Mouse (Mus musculus) stomach, embryonic 16.5 days (tissue): ENCODE measurements around the gene Lrrc8c. TPM values are rescaled to one million over a fixed set of nuclear protein-coding genes. Genes with fewer than 3 reads are reported as not detected.

ENCODE experiments used
- ATAC-seq: fragments of 200-750 bp; cut with Nextera tagmentation; 2 replicates; pipeline ENCODE4 v1.8.0; 2017; ENCODE audit warnings: moderate number of reproducible peaks, moderate TSS enrichment; ENCODE audit not compliant: insufficient read depth, low FRiP score
- H3K27ac ChIP-seq: fragments of 300-500 bp; sonication (generic); 2 replicates; pipeline ENCODE4 v1.5.1; 2014; ENCODE audit warnings: low read length
- H3K27me3 ChIP-seq: fragments of 300-500 bp; sonication (generic); 2 replicates; pipeline ENCODE4 v1.6.1; 2014; ENCODE audit warnings: low read length, control low read depth, mixed read lengths; ENCODE audit not compliant: control insufficient read depth, insufficient read depth
- H3K36me3 ChIP-seq: fragments of 300-500 bp; sonication (generic); 2 replicates; pipeline ENCODE4 v1.6.1; 2014; ENCODE audit warnings: low read length; ENCODE audit not compliant: control insufficient read depth, insufficient read depth
- H3K4me1 ChIP-seq: fragments of 300-500 bp; sonication (generic); 2 replicates; pipeline ENCODE4 v1.6.1; 2014; ENCODE audit warnings: low read length, control low read depth, mixed read lengths; ENCODE audit not compliant: control insufficient read depth, insufficient read depth
- H3K4me2 ChIP-seq: fragments of 300-500 bp; sonication (generic); 2 replicates; pipeline ENCODE4 v1.6.1; 2014; ENCODE audit warnings: low read depth, low read length, mixed read lengths
- H3K4me3 ChIP-seq: fragments of 300-500 bp; sonication (generic); replicated peaks from 2 replicates; pipeline ENCODE4 v1.5.1; 2014; ENCODE audit warnings: mild to moderate bottlenecking, low read length
- H3K9ac ChIP-seq: fragments of 300-500 bp; sonication (generic); 2 replicates; pipeline ENCODE4 v1.6.1; 2014; ENCODE audit warnings: low read length
- H3K9me3 ChIP-seq: fragments of 300-500 bp; sonication (generic); replicated peaks from 2 replicates; pipeline ENCODE4 v1.6.1; 2016; ENCODE audit warnings: low read length, control low read depth; ENCODE audit not compliant: control insufficient read depth
- WGBS: fragments of 180-500 bp; shearing (Covaris S2); extraction: QIAGEN DNeasy Blood & Tissue Kit; methylation state at CpG from one replicate; pipeline ENCODE4 v1.1.7; 2014; 5-methylcytosine and 5-hydroxymethylcytosine counted together
- polyA plus RNA-seq: library from polyadenylated mRNA; unstranded; fragments of >200 nt; fragmentation: Nextera tagmentation; extraction: Ambion mirVana; gene quantifications from 2 replicates; pipeline ENCODE4 v1.2.1, GENCODE M21; 2015

Lrrc8c gene
- polyA plus RNA-seq, 1 experiment from 2014 or later, result 14.8 TPM

GRCm38 (mm10) chr5:105536172-105536571 is 17.0 kb downstream of the Lrrc8c start:
- Histone ChIP-seq H3K4me1 (0 out of 2 replicates have a peak, but pooled peaks cover under 1% of the 10 kb centered on the region), H3K36me3 (no peaks in the 10 kb centered on the region), H3K9ac (no peak overlapping the region), H3K27ac (no peak overlapping the region), H3K4me2 (no peak overlapping the region), H3K27me3 (no peaks in the 10 kb centered on the region), H3K4me3 (no peak overlapping the region), H3K9me3 (no peaks in the 10 kb centered on the region)
- WGBS, result 87% methylated on average over 2 of the region's 2 CpGs
- ATAC-seq, result no peak

GRCm38 (mm10) chr5:105537101-105537723 is 18.0 kb downstream of the Lrrc8c start:
- Histone ChIP-seq H3K4me3 (no peak overlapping the region), H3K27me3 (no peaks in the 10 kb centered on the region), H3K4me1 (no peaks in the 10 kb centered on the region), H3K9ac (no peak overlapping the region), H3K27ac (no peak overlapping the region), H3K4me2 (no peak overlapping the region), H3K9me3 (no peaks in the 10 kb centered on the region), H3K36me3 (no peaks in the 10 kb centered on the region)
- WGBS, result 76% methylated on average over 11 of the region's 11 CpGs
- ATAC-seq, result no peak

DNA sequence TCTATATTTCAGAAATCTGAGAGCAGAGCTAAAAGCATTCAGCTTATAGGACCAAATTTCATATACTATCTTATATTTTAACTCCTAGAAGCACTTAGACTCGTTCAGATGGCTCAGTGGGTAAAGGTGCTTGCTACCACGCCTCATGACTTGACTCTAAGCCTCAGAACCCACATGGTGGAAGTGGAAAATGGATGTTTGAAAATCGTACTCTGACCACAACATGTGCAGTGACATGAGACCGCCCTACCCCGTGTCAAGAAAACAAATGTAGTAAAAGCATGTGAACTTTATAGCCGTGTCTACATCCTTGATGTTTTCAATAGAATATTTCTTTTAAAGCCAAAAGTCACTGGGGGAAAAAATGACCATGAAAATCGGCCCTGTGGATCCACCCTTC is 21.9 kb downstream of the Lrrc8c start:
- ATAC-seq, result no peak
- H3K27ac ChIP-seq, result no peak overlapping the region
- no peak overlapping the region for H3K4me3 ChIP-seq
- H3K36me3 ChIP-seq, result no peaks in the 10 kb centered on the region
- H3K9me3 ChIP-seq, result no peaks in the 10 kb centered on the region
- no peak overlapping the region for H3K4me2 ChIP-seq
- H3K9ac ChIP-seq, result no peak overlapping the region
- H3K27me3 ChIP-seq, result no peaks in the 10 kb centered on the region
- H3K4me1 ChIP-seq, result no peaks in the 10 kb centered on the region
- 91% methylated on average over 7 of the region's 7 CpGs for WGBS

DNA sequence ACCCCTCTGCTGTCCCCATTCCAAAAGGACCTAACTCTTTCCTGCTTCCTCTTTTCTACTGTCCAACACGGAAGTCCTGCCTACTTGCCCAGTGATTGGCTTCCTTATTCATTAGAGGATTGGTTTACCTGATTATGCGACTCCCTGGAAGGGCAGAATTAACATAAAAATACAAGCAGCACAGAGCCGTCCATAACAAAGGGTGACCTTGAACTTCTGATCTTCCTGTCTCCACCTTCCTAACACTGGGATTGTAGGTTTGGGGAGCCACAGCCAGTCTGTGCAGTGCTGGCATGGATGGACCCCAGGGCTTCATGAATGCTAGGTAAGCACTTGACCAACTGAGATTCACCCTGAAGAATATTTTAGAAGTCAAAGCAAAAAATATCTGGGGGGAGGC is 25.9 kb downstream of the Lrrc8c start:
- Histone ChIP-seq H3K4me1 (no peaks in the 10 kb centered on the region), H3K27ac (no peak overlapping the region), H3K36me3 (no peaks in the 10 kb centered on the region), H3K9me3 (no peaks in the 10 kb centered on the region), H3K4me3 (no peak overlapping the region), H3K4me2 (no peak overlapping the region), H3K9ac (no peak overlapping the region), H3K27me3 (no peaks in the 10 kb centered on the region)
- no peak for ATAC-seq
- 59% methylated on average over 3 of the region's 3 CpGs for WGBS

GRCm38 (mm10) chr5:105547115-105547514 is 27.9 kb downstream of the Lrrc8c start:
- ATAC-seq, result no peak
- Histone ChIP-seq H3K4me2 (no peak overlapping the region), H3K9ac (no peak overlapping the region), H3K4me3 (no peak overlapping the region), H3K4me1 (no peaks in the 10 kb centered on the region), H3K27ac (no peak overlapping the region), H3K36me3 (no peaks in the 10 kb centered on the region), H3K27me3 (no peaks in the 10 kb centered on the region), H3K9me3 (no peaks in the 10 kb centered on the region)
- WGBS, result 89% methylated on average over 4 of the region's 4 CpGs

- no peak overlapping the region for H3K4me3 ChIP-seq
- H3K9me3 ChIP-seq, result no peaks in the 10 kb centered on the region
- no peak overlapping the region for H3K27ac ChIP-seq
- ATAC-seq, result no peak
- H3K27me3 ChIP-seq, result no peaks in the 10 kb centered on the region
- no peak overlapping the region for H3K4me2 ChIP-seq
- H3K36me3 ChIP-seq, result no peaks in the 10 kb centered on the region
- WGBS, result 68% methylated on average over 1 of the region's 1 CpGs
- H3K4me1 ChIP-seq, result no peaks in the 10 kb centered on the region
- no peak overlapping the region for H3K9ac ChIP-seq
Observed at GRCm38 (mm10) chr5:105551808-105552207, 32.6 kb downstream of the Lrrc8c start.

DNA sequence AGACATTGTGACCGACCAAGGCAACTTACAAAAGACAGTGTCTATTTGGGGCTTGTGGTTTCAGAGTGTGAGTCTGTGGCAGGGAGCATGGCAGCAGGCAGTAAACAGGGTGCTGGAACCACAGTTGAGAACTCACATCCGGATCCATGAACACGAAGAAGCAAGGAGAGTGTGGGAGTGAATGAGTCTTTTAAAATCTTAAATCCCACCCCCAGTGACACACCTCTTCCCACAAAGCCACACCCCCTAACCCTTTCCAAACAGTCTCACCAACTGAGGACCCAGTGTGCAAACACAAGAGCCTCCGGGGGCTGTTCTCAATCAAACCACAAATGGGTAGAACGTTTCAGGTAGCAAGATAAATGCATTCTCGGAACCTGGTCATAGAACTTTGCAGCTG is 37.1 kb downstream of the Lrrc8c start:
- ATAC-seq, result no peak
- no peaks in the 10 kb centered on the region for H3K27me3 ChIP-seq
- 80% methylated on average over 6 of the region's 6 CpGs for WGBS
- H3K36me3 ChIP-seq, result no peaks in the 10 kb centered on the region
- H3K4me2 ChIP-seq, result no peak overlapping the region
- no peaks in the 10 kb centered on the region for H3K9me3 ChIP-seq
- H3K4me3 ChIP-seq, result no peak overlapping the region
- H3K27ac ChIP-seq, result no peak overlapping the region
- H3K4me1 ChIP-seq, result no peaks in the 10 kb centered on the region
- H3K9ac ChIP-seq, result no peak overlapping the region

DNA sequence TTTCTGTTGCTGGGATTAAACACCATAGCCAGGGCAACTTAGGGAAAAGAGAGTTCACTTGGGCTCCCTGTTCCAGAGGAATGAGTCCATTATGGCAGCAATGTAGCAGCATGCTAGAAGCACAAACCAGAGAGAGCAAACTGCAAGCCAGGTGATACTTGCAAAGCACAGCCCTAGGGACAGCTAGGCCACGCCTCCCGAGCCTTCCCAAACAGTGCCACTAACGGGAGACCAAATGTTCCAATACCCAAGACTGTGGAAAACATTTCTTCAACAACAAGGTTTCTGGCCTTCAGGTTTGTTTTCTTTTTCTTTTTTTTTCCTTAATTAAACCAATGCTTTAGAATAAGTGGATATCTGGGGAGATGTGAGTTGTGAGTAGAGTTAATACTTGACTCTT is 38.2 kb downstream of the Lrrc8c start:
- 91% methylated on average over 3 of the region's 3 CpGs for WGBS
- H3K4me3 ChIP-seq, result no peak overlapping the region
- no peaks in the 10 kb centered on the region for H3K27me3 ChIP-seq
- no peak overlapping the region for H3K4me2 ChIP-seq
- H3K9ac ChIP-seq, result no peak overlapping the region
- H3K27ac ChIP-seq, result no peak overlapping the region
- H3K9me3 ChIP-seq, result no peaks in the 10 kb centered on the region
- no peak for ATAC-seq
- H3K36me3 ChIP-seq, result no peaks in the 10 kb centered on the region
- H3K4me1 ChIP-seq, result no peaks in the 10 kb centered on the region

GRCm38 (mm10) chr5:105557777-105558240 is 38.6 kb downstream of the Lrrc8c start:
- Histone ChIP-seq H3K4me1 (no peaks in the 10 kb centered on the region), H3K4me2 (no peak overlapping the region), H3K27me3 (no peaks in the 10 kb centered on the region), H3K27ac (no peak overlapping the region), H3K4me3 (no peak overlapping the region), H3K9me3 (no peaks in the 10 kb centered on the region), H3K36me3 (no peaks in the 10 kb centered on the region), H3K9ac (no peak overlapping the region)
- ATAC-seq, result no peak
- WGBS, result 73% methylated on average over 4 of the region's 4 CpGs
